Mouse (Mus musculus) urinary bladder, postnatal 0 days (tissue): Measurements from ENCODE around the gene H2afy2. TPM values are rescaled to one million over a fixed set of nuclear protein-coding genes. Genes with fewer than 3 reads are reported as not detected.

Experiments used
- microRNA-seq: library from miRNA; unstranded; fragments of <30 nt; microRNA quantifications from one replicate; pipeline ENCODE4, GENCODE M21; 2016
- polyA plus RNA-seq: library from polyadenylated mRNA; unstranded; fragments of >200 nt; fragmentation: Nextera tagmentation; extraction: Ambion mirVana; gene quantifications from 2 replicates; pipeline ENCODE4 v1.2.1, GENCODE M21; 2015

Gene H2afy2
- 41.1 and 46.6 TPM in 2 replicates for polyA plus RNA-seq

GRCm38 (mm10) chr10:61783621-61784251 lies at the start of gene H2afy2:
H2afy2 (minus strand) TSS chr10:61784147.

GRCm38 (mm10) chr10:61714771-61715461 lies 69.0 kb downstream of the H2afy2 start, which contains the start of gene Aifm2:
Aifm2 (plus strand) TSS chr10:61715263.

GRCm38 (mm10) chr10:61694870-61695670 lies 88.9 kb downstream of the H2afy2 start, which contains the start of gene Tysnd1:
Tysnd1 (plus strand) TSS chr10:61695514.

Small RNAs within 50 kb of the gene (microRNA-seq; reads per million reads assigned to microRNA genes)
- not detected for gene Mir5108

Other genes with a start within 250 kb of the H2afy2 start
- gene Npffr1, start 188.7 kb downstream of the H2afy2 start, polyA plus RNA-seq = 0.08 TPM in 1 of 2 replicates, not detected in the other
- gene Ppa1, start 135.6 kb downstream of the H2afy2 start, polyA plus RNA-seq = 83.4 and 97.0 TPM in 2 replicates
- 205 and 229 TPM in 2 replicates for gene Sar1a, start 103.8 kb downstream of the H2afy2 start, polyA plus RNA-seq
- 17.5 and 18.6 TPM in 2 replicates for gene Tysnd1, start 88.6 kb downstream of the H2afy2 start, polyA plus RNA-seq
- 239 and 258 TPM in 2 replicates for gene Aifm2, start 68.9 kb downstream of the H2afy2 start, polyA plus RNA-seq
- 0.92 and 1.8 TPM in 2 replicates for gene Col13a1, start 195.0 kb upstream of the H2afy2 start, polyA plus RNA-seq